Mouse (Mus musculus): ENCODE data around the gene Card11. TPM values are rescaled to one million over a fixed set of nuclear protein-coding genes. Genes with fewer than 3 reads are reported as not detected.

Gene Card11
- polyA plus RNA-seq (2012; rRNA removed): 0.19 and 0.33 TPM in 2 replicates

DNA sequence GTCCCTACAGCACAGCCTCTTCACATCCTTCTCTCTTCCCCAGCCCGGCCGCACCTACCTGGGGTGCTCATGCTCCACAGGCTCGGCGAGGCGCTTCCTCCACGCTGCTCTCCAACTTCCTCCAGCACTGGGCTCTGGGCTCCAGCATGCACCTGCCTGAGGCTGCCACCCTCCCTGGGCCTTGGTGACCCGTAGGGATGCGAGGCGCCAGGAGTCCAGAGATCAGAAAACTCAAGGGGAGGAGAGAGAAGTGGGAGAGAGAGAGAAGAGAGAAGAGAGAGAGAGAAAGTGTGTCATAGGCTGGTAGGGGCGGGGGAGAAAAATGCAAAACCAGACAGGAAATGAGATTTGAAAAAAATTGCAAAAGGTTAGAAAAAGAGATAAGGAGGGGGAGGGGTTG, at the start of gene Card11:
Gene Card11, minus strand, starts transcription at position 234 of the 400 bp plus-strand sequence.
- Histone ChIP-seq H3K4me1 (ENCODE audit: control insufficient read depth, insufficient read depth, low read length) (no peaks in the 10 kb centered on the region), H3K4me3 (ENCODE audit: insufficient read depth, low read length) (no peak within 1 kb of the TSS), H3K27ac (ENCODE audit: insufficient read depth, low read length) (no peak within 1 kb of the TSS)
- no peak for TF ChIP-seq POLR2A (IDR thresholded peaks at IDR 0.05; ENCODE audit: extremely low read depth, insufficient read depth, low read length)
- TF ChIP-seq CTCF (IDR thresholded peaks at IDR 0.05; ENCODE audit: extremely low read depth, insufficient read depth, low read length): no peak

DNA sequence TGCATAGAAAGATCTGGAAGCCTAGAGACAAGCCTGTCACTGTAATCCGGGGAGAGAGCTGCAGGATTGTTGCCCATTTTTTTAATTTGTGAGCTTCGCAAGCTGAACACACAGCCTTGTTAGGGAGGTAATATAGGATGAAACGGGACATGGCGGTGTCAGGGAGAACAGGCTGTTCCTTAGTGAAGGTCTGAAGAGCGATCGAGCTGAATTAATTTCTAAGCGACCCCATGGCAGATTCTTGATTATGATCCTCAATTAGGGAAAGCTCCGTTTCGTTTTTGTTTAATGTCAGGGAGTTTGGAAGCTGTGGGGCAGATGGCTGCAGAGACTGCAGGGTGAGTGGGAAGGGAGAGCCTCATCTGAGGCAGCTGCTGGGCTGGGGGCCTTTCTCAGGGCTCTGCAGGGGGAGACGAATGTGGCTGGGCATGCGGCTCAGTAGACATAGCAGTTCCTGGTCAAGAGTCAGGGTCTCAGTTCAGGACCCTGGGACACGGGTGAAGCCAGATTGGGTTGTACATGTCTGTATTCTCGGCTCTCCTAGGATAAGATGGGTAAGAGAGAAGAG, 47.4 kb upstream of the Card11 start:
- Histone ChIP-seq H3K4me3 (ENCODE audit: insufficient read depth, low read length) (no peak overlapping the region), H3K4me1 (ENCODE audit: control insufficient read depth, insufficient read depth, low read length) (no peaks in the 10 kb centered on the region; the same call in 1 of the 2 replicates), H3K27ac (ENCODE audit: insufficient read depth, low read length) (no peak overlapping the region)
- TF ChIP-seq CTCF (IDR thresholded peaks at IDR 0.05; ENCODE audit: extremely low read depth, insufficient read depth, low read length) (no peak), POLR2A (IDR thresholded peaks at IDR 0.05; ENCODE audit: extremely low read depth, insufficient read depth, low read length) (no peak)

DNA sequence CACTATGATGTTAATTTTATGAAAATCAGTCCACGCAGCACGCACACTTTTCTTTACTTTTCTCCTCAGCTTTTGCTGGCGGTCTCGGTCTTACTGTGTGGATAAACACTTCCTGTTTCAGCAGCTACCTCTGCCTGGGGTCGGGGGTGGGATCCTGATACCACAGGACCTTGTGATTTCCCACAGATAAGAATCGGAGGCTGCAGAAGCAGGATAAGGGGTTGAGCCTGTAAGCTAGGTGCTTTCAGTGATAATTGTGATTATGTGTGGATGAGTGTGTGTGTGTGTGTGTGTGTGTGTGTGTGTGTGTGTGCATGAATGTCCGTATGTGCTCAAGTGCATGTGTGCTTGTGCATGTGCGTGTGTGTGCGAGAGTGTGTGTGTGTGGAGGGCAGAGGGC, 44.6 kb upstream of the Card11 start:
- H3K4me3 ChIP-seq (ENCODE audit: insufficient read depth, low read length): no peak overlapping the region
- H3K4me1 ChIP-seq (ENCODE audit: control insufficient read depth, insufficient read depth, low read length): no peaks in the 10 kb centered on the region; the same call in 1 of the 2 replicates
- TF ChIP-seq CTCF (IDR thresholded peaks at IDR 0.05; ENCODE audit: extremely low read depth, insufficient read depth, low read length): no peak
- TF ChIP-seq POLR2A (IDR thresholded peaks at IDR 0.05; ENCODE audit: extremely low read depth, insufficient read depth, low read length): no peak
- no peak overlapping the region for H3K27ac ChIP-seq (ENCODE audit: insufficient read depth, low read length)

DNA sequence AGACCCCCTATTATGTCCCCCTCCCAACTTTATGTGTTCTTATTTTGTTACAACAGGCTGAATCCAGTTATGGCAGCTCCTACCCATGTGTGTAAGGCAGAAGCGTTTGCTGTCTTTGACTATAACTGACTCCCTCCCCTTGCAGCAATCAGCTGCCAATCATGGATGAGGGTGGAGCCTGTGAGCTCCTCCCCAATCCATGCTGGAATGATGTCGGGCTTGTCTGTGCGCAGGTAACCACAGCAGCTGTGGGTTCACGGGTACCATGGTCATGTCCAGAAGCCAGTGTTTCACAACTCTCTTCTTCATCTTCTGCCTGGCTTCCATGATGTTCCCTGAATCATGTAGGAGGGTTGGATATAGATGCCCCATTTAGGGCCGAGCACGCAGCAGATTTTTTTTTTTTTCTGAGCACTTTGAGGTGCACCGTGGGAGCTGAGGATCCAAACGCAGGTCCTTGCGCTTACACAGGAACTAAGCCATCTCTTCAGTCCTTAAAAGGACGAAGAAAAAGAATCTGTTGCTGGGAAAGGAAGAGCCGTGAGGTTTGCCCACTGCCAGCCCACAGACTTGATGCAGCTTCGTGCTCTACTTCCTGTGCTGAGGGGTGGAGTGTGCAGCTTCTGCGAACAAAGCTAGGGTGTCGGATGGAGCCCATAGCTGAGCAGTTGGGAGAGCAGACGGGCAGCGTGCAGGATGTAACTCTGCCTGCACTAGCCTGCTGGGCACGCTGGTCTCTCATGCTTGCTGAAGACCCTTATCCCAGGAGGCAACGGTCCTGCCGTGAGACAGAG, 43.5 kb upstream of the Card11 start:
- TF ChIP-seq POLR2A (IDR thresholded peaks at IDR 0.05; ENCODE audit: extremely low read depth, insufficient read depth, low read length) (0 out of 2 replicates have a peak, but pooled peaks have one; percentile 37), CTCF (IDR thresholded peaks at IDR 0.05; ENCODE audit: extremely low read depth, insufficient read depth, low read length) (no peak)
- no peak overlapping the region for H3K27ac ChIP-seq (ENCODE audit: insufficient read depth, low read length)
- H3K4me1 ChIP-seq (ENCODE audit: control insufficient read depth, insufficient read depth, low read length): no peaks in the 10 kb centered on the region; the same call in 1 of the 2 replicates
- H3K4me3 ChIP-seq (ENCODE audit: insufficient read depth, low read length): 0 out of 2 replicates have a peak overlapping the region, but pooled peaks have one; percentile 7

DNA sequence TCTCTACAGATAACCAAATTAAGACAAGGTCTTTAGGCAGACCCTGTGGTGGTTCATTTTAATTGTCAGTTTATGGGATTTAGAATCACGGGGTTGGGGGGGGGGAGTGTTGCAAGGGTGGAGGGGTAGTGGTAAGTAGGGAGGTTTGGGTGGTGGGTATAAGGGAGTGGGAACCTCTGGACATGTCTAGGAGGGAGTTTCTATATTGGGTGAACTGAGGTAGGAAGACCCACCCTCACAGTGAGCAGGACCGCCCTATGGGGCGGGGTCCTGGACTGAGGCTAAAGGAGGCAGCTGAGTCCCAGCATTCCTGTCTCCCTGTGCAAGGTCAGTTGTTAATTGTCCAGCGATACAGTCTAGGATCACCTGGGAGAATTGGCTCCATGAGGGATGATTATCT, 42.0 kb upstream of the Card11 start:
- H3K4me3 ChIP-seq (ENCODE audit: insufficient read depth, low read length): no peak overlapping the region
- TF ChIP-seq POLR2A (IDR thresholded peaks at IDR 0.05; ENCODE audit: extremely low read depth, insufficient read depth, low read length) (no peak), CTCF (IDR thresholded peaks at IDR 0.05; ENCODE audit: extremely low read depth, insufficient read depth, low read length) (no peak)
- no peak overlapping the region for H3K27ac ChIP-seq (ENCODE audit: insufficient read depth, low read length)
- H3K4me1 ChIP-seq (ENCODE audit: control insufficient read depth, insufficient read depth, low read length): no peaks in the 10 kb centered on the region; the same call in 1 of the 2 replicates

DNA sequence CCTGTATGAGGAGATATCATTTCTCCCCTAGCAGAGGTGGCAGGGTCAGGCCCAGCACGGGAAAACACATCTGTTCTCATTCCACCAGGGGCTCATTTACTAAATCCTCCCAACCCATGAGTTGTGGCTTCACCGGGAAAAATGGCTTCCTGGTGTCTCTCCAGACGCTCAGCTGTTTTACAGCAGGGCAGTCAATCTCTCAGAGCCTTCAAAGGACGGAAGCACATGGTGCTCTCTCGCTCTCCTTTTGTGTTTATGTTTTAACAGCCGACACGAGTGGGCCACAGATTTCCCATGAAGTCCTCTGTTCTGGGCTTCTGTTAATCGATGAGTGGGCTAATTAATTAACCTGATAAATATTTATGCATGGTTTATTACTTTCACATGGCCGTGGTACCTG, 40.5 kb upstream of the Card11 start:
- no peak overlapping the region for H3K27ac ChIP-seq (ENCODE audit: insufficient read depth, low read length)

DNA sequence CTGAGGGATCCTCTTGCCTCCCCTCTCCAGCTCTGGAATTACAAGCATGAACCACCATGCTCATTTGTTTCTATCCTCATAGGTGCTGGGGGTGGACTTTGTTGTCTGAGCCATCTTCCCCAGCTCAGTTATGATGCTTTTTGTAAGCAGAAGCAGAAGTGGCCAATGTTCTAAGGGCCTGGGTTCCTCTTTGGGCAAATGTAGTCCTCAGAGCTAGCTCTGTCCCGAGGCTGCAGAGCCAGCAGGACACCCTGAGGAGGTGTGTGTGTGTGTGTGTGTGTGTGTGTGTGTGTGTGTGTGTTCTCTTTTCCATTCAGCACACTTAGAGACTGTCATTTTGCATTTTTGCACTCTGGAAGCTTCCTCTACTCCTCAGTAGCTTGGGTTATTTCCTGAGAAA, 38.0 kb upstream of the Card11 start:
- Histone ChIP-seq H3K4me1 (ENCODE audit: control insufficient read depth, insufficient read depth, low read length) (no peaks in the 10 kb centered on the region), H3K4me3 (ENCODE audit: insufficient read depth, low read length) (no peak overlapping the region), H3K27ac (ENCODE audit: insufficient read depth, low read length) (no peak overlapping the region)
- TF ChIP-seq CTCF (IDR thresholded peaks at IDR 0.05; ENCODE audit: extremely low read depth, insufficient read depth, low read length) (no peak), POLR2A (IDR thresholded peaks at IDR 0.05; ENCODE audit: extremely low read depth, insufficient read depth, low read length) (no peak)

More for the DNA sequence above, 40.5 kb upstream of the Card11 start:
- TF ChIP-seq CTCF (IDR thresholded peaks at IDR 0.05; ENCODE audit: extremely low read depth, insufficient read depth, low read length) (no peak), POLR2A (IDR thresholded peaks at IDR 0.05; ENCODE audit: extremely low read depth, insufficient read depth, low read length) (no peak)
- Histone ChIP-seq H3K4me1 (ENCODE audit: control insufficient read depth, insufficient read depth, low read length) (no peaks in the 10 kb centered on the region; the same call in 1 of the 2 replicates), H3K4me3 (ENCODE audit: insufficient read depth, low read length) (no peak overlapping the region)

DNA sequence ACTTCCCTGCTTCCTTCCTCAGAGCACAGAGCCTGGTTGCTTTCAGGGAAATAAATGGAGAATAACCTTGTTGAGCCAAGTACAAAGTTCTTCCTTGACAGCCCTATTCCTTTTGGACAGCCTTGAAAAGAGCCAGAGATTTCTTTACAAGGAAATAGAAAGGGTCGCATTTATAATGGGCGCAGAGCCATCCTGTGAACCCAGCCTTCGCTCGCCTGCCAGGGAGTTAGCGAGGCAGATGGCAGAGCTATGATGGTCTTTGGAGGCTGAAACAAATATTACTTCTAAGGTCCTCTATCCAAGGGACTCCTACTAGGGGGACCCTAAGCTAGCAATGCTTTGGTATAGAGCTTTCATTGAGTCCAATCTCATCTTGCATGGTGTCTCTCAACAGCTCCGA, 35.0 kb upstream of the Card11 start:
- TF ChIP-seq POLR2A (IDR thresholded peaks at IDR 0.05; ENCODE audit: extremely low read depth, insufficient read depth, low read length) (no peak), CTCF (IDR thresholded peaks at IDR 0.05; ENCODE audit: extremely low read depth, insufficient read depth, low read length) (no peak)
- Histone ChIP-seq H3K27ac (ENCODE audit: insufficient read depth, low read length) (no peak overlapping the region), H3K4me3 (ENCODE audit: insufficient read depth, low read length) (no peak overlapping the region), H3K4me1 (ENCODE audit: control insufficient read depth, insufficient read depth, low read length) (no peaks in the 10 kb centered on the region)

DNA sequence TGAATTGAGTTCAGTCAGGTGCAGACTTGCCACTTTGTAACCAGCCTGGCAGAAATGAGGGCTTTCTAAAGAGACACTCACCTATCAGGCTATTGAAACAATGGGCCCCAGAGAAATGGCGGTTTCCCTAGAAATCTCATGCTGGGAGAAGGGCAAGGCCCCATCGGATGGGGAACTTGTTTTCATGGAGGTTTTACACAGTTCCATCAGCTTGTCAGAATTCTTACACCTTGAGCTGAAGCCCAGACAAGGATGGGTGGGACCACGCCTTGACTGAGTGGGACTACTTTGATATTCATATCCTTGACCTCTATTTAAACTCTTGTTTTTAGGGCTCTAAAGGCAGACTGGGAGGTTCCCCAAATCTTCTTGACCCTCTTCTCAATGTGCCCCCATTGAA, 33.9 kb upstream of the Card11 start:
- TF ChIP-seq CTCF (IDR thresholded peaks at IDR 0.05; ENCODE audit: extremely low read depth, insufficient read depth, low read length): no peak
- no peak for TF ChIP-seq POLR2A (IDR thresholded peaks at IDR 0.05; ENCODE audit: extremely low read depth, insufficient read depth, low read length)
- no peaks in the 10 kb centered on the region for H3K4me1 ChIP-seq (ENCODE audit: control insufficient read depth, insufficient read depth, low read length)
- no peak overlapping the region for H3K4me3 ChIP-seq (ENCODE audit: insufficient read depth, low read length)
- no peak overlapping the region for H3K27ac ChIP-seq (ENCODE audit: insufficient read depth, low read length)

DNA sequence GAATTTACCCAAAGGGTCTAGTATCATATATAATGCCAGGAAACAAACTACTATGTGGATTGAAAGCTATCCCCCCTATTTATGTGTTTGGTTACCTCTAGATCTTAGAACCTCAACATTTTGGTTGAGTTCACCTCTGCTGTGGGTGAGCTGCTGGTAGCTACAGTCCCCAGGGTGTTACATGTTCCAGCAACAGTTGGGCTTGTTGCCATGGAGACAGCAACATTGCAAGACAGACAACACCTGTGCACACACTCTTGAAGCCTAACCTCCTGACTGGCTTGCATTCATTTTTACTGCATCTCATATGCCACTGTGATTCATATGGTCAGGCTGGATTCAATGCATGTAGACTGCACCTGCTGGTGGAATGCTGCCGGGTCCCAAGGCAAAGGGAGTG, 32.6 kb upstream of the Card11 start:
- Histone ChIP-seq H3K4me3 (ENCODE audit: insufficient read depth, low read length) (no peak overlapping the region), H3K27ac (ENCODE audit: insufficient read depth, low read length) (no peak overlapping the region), H3K4me1 (ENCODE audit: control insufficient read depth, insufficient read depth, low read length) (no peaks in the 10 kb centered on the region)
- TF ChIP-seq CTCF (IDR thresholded peaks at IDR 0.05; ENCODE audit: extremely low read depth, insufficient read depth, low read length): no peak
